Mouse (Mus musculus): ENCODE measurements around the gene Gnptg.

GRCm38 (mm10) chr17:25275833-25276232, 35.9 kb upstream of the Gnptg start:
- TF ChIP-seq CTCF (IDR thresholded peaks at IDR 0.05; ENCODE audit: insufficient read depth, low read length): no peak
- TF ChIP-seq POLR2A (IDR thresholded peaks at IDR 0.05; ENCODE audit: borderline replicate concordance, extremely low read depth, low read depth, low read length): no peak

Data from lung, adult 2 months (tissue).